Mouse (Mus musculus) MEL (cell line): ENCODE results near the gene Copz1. TPM values are rescaled to one million over a fixed set of nuclear protein-coding genes. Genes with fewer than 3 reads are reported as not detected.

Source experiments
- DNase-seq: peaks from one replicate; pipeline ENCODE4 v3.0.0; 2011; ENCODE audit warnings: low read depth, low spot score
- H3K27ac ChIP-seq: 2 replicates; pipeline ENCODE4 v1.5.1; 2012; ENCODE audit warnings: low read depth, mild to moderate bottlenecking, control low read depth, low read length, moderate library complexity; ENCODE audit not compliant: control insufficient read depth
- H3K27me3 ChIP-seq, 2 experiments: fragments of 150-350 bp in 1 of 2; sonication (generic) in 1 of 2; 2 replicates each; pipeline ENCODE4 v1.6.1; 2012; ENCODE audit warnings: low read length in 2 of 2, mild to moderate bottlenecking in 2 of 2, improper control_type of control experiment in 1 of 2, moderate library complexity in 1 of 2; ENCODE audit not compliant: insufficient read depth in 2 of 2, control insufficient read depth in 1 of 2
- H3K36me3 ChIP-seq, 2 experiments: 2 replicates each; pipeline ENCODE4 v1.6.1; 2012 to 2014; ENCODE audit warnings: low read length in 2 of 2, improper control_type of control experiment in 1 of 2, inconsistent platforms in 1 of 2, mild to moderate bottlenecking in 1 of 2; ENCODE audit not compliant: insufficient read depth in 2 of 2, control insufficient read depth in 1 of 2
- H3K4me1 ChIP-seq, 2 experiments: fragments of 150-350 bp in 1 of 2; sonication (generic) in 1 of 2; 2 replicates each; pipeline ENCODE4 v1.6.1; 2012; ENCODE audit warnings: low read length in 2 of 2, improper control_type of control experiment in 1 of 2, mild to moderate bottlenecking in 1 of 2; ENCODE audit not compliant: insufficient read depth in 2 of 2, control insufficient read depth in 1 of 2
- H3K4me3 ChIP-seq, 2 experiments: fragments of 150-350 bp in 1 of 2; sonication (generic) in 1 of 2; 2 replicates each; pipeline ENCODE4 v1.5.1; 2012; ENCODE audit warnings: low read depth in 2 of 2, low read length in 2 of 2, mild to moderate bottlenecking in 2 of 2, moderate library complexity in 2 of 2, control low read depth in 1 of 2, improper control_type of control experiment in 1 of 2; ENCODE audit not compliant: control insufficient read depth in 1 of 2, insufficient read depth in 1 of 2
- H3K79me2 ChIP-seq: 2 replicates; pipeline ENCODE4 v1.6.1; 2012; ENCODE audit warnings: mild to moderate bottlenecking, low read length, moderate library complexity; ENCODE audit not compliant: control insufficient read depth, poor library complexity, insufficient read depth
- H3K9ac ChIP-seq: 2 replicates; pipeline ENCODE4 v1.6.1; 2012; ENCODE audit warnings: low read depth, mild to moderate bottlenecking, control low read depth, low read length, moderate library complexity; ENCODE audit not compliant: control insufficient read depth, poor library complexity, severe bottlenecking
- H3K9me3 ChIP-seq: fragments of 150-350 bp; sonication (generic); replicated peaks from 2 replicates; pipeline ENCODE4 v1.6.1; 2012; ENCODE audit warnings: mild to moderate bottlenecking, low read length, improper control_type of control experiment, moderate library complexity; ENCODE audit not compliant: insufficient read depth
- BHLHE40 ChIP-seq: IDR thresholded peaks from 2 replicates; pipeline ENCODE4 v1.6.1; 2012; ENCODE audit warnings: low read depth, mild to moderate bottlenecking, inconsistent platforms, low read length, improper control_type of control experiment, borderline replicate concordance
- CHD1 ChIP-seq: IDR thresholded peaks from 2 replicates; pipeline ENCODE4 v1.6.1; 2012; ENCODE audit warnings: low read depth, mild to moderate bottlenecking, inconsistent platforms, low read length, improper control_type of control experiment
- CHD2 ChIP-seq: IDR thresholded peaks from 2 replicates; pipeline ENCODE4 v1.6.1; 2011; ENCODE audit warnings: low read length, improper control_type of control experiment
- ETS1 ChIP-seq: IDR thresholded peaks from 2 replicates; pipeline ENCODE4 v1.6.1; 2012; ENCODE audit warnings: low read depth, mild to moderate bottlenecking, inconsistent platforms, low read length, improper control_type of control experiment, moderate library complexity
- GABPA ChIP-seq: IDR thresholded peaks from 2 replicates; pipeline ENCODE4 v1.6.1; 2012; ENCODE audit warnings: low read depth, mild to moderate bottlenecking, inconsistent platforms, low read length, improper control_type of control experiment, moderate library complexity
- GATA1 ChIP-seq: IDR thresholded peaks from 2 replicates; pipeline ENCODE4 v1.6.1; 2011; ENCODE audit warnings: low read depth, low read length, improper control_type of control experiment
- HCFC1 ChIP-seq: IDR thresholded peaks from 2 replicates; pipeline ENCODE4 v1.6.1; 2012; ENCODE audit warnings: low read depth, mild to moderate bottlenecking, inconsistent platforms, low read length, improper control_type of control experiment, moderate library complexity
- JUND ChIP-seq: IDR thresholded peaks from 2 replicates; pipeline ENCODE4 v1.6.1; 2011; ENCODE audit warnings: low read depth, mild to moderate bottlenecking, improper control_type of control experiment, low read length
- MAFK ChIP-seq: IDR thresholded peaks from 2 replicates; pipeline ENCODE4 v1.6.1; 2011; ENCODE audit warnings: low read depth, mild to moderate bottlenecking, low read length, improper control_type of control experiment, borderline replicate concordance
- MAX ChIP-seq: IDR thresholded peaks from 2 replicates; pipeline ENCODE4 v1.6.1; 2011; ENCODE audit warnings: low read length, improper control_type of control experiment
- MEF2A ChIP-seq: IDR thresholded peaks from 2 replicates; pipeline ENCODE4 v1.6.1; 2014; ENCODE audit warnings: low read depth, mild to moderate bottlenecking, inconsistent platforms, low read length, improper control_type of control experiment; ENCODE audit not compliant: poor library complexity, insufficient replicate concordance, severe bottlenecking; ENCODE audit errors: extremely low read depth
- MXI1 ChIP-seq: IDR thresholded peaks from 2 replicates; pipeline ENCODE4 v1.6.1; 2011; ENCODE audit warnings: mild to moderate bottlenecking, low read depth, low read length, improper control_type of control experiment
- MYB ChIP-seq: IDR thresholded peaks from 2 replicates; pipeline ENCODE4 v1.6.1; 2011; ENCODE audit warnings: mild to moderate bottlenecking, low read depth, low read length, improper control_type of control experiment
- POLR2A ChIP-seq, 2 experiments: IDR thresholded peaks; 2 replicates each; pipeline ENCODE4 v1.6.1; 2011 to 2012; ENCODE audit warnings: low read length in 2 of 2, mild to moderate bottlenecking in 2 of 2, control low read depth in 1 of 2, improper control_type of control experiment in 1 of 2, low read depth in 1 of 2, moderate library complexity in 1 of 2; ENCODE audit not compliant: control insufficient read depth in 1 of 2, insufficient read depth in 1 of 2, poor library complexity in 1 of 2
- SMC3 ChIP-seq: IDR thresholded peaks from 2 replicates; pipeline ENCODE4 v1.6.1; 2011; ENCODE audit warnings: low read depth, low read length, improper control_type of control experiment
- TAL1 ChIP-seq: IDR thresholded peaks from 2 replicates; pipeline ENCODE4 v1.6.1; 2012; ENCODE audit warnings: mild to moderate bottlenecking, inconsistent platforms, low read length, moderate library complexity, mixed read lengths
- TCF12 ChIP-seq: IDR thresholded peaks from 2 replicates; pipeline ENCODE4 v1.6.1; 2014; ENCODE audit warnings: low read depth, mild to moderate bottlenecking, inconsistent platforms, low read length, improper control_type of control experiment, moderate library complexity
- UBTF ChIP-seq: IDR thresholded peaks from 2 replicates; pipeline ENCODE4 v1.6.1; 2012; ENCODE audit warnings: low read depth, mild to moderate bottlenecking, inconsistent platforms, low read length, improper control_type of control experiment, moderate library complexity, borderline replicate concordance; ENCODE audit not compliant: insufficient read depth
- ZKSCAN1 ChIP-seq: IDR thresholded peaks from 2 replicates; pipeline ENCODE4 v1.6.1; 2012; ENCODE audit warnings: low read depth, mild to moderate bottlenecking, inconsistent platforms, low read length, improper control_type of control experiment, moderate library complexity
- ZMIZ1 ChIP-seq: IDR thresholded peaks from 2 replicates; pipeline ENCODE4 v1.6.1; 2012; ENCODE audit warnings: low read depth, mild to moderate bottlenecking, inconsistent platforms, low read length, improper control_type of control experiment, moderate library complexity
- ZNF384 ChIP-seq: IDR thresholded peaks from 2 replicates; pipeline ENCODE4 v1.6.1; 2012; ENCODE audit warnings: low read depth, mild to moderate bottlenecking, inconsistent platforms, low read length, improper control_type of control experiment
- polyA plus RNA-seq, 2 experiments: library from polyadenylated mRNA; stranded (reverse) in 1 of 2; unstranded in 1 of 2; fragments of >175 nt in 1 of 2; fragments of >200 nt in 1 of 2; gene quantifications; 2 replicates each; pipeline versions ENCODE4 v1.2.1 to v1.2.4; 2012; ENCODE audit warnings: low replicate concordance in 2 of 2, low read depth in 1 of 2; ENCODE audit not compliant: insufficient read length in 2 of 2, insufficient read depth in 1 of 2, missing spikeins in 1 of 2
- total RNA-seq: library from RNA; depleted of rRNA; stranded (reverse); fragments of 300-350 nt; gene quantifications from 2 replicates; pipeline ENCODE4 v1.2.3, GENCODE M21; 2012

The Copz1 gene
- total and polyA plus RNA-seq, 3 experiments: 46.7 to 822 (median 117) TPM

- Histone ChIP-seq H3K36me3 (no peaks in the 10 kb centered on the region; a peak in 1 of 4 replicates), H3K9me3 (no peaks in the 10 kb centered on the region), H3K4me1 (no peaks in the 10 kb centered on the region), H3K27ac (no peak overlapping the region), H3K9ac (no peak overlapping the region), H3K79me2 (no peaks in the 10 kb centered on the region), H3K27me3 (no peaks in the 10 kb centered on the region), H3K4me3 (no peak overlapping the region)
- no peak for DNase-seq
- TF ChIP-seq CHD2: no peak
Observed at GRCm38 (mm10) chr15:103315979-103316776, 43.7 kb downstream of the Copz1 start.

GRCm38 (mm10) chr15:103317120-103317519 is 44.6 kb downstream of the Copz1 start:
- no peak for DNase-seq
- no peak overlapping the region for H3K4me3 ChIP-seq
- no peaks in the 10 kb centered on the region; a peak in 1 of 4 replicates for H3K36me3 ChIP-seq
- H3K27ac ChIP-seq: no peak overlapping the region
- H3K9me3 ChIP-seq: no peaks in the 10 kb centered on the region
- no peaks in the 10 kb centered on the region for H3K4me1 ChIP-seq
- no peaks in the 10 kb centered on the region for H3K27me3 ChIP-seq
- H3K79me2 ChIP-seq: no peaks in the 10 kb centered on the region
- no peak overlapping the region for H3K9ac ChIP-seq
- no peak for TF ChIP-seq GABPA
- TF ChIP-seq ZMIZ1: no peak

DNA sequence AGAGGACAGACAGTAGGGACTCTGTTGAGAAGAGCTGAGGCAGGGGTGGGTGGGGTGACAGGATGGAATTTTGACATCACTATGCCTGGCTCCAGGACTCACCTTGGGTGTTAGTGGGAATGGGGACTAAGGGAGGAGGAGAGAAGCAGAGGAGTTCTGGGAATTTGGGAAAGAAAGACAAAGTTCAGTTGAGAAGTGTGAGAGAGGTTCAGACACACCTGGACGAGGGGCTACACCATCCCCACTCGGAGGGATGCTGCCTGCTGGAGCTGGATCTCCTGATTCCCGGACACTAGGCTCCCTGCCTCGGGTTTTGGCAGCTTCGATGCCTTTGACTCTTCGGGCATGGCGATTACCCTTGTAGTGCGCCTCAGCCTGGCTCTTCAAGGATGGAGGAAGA is 45.2 kb downstream of the Copz1 start:
- Histone ChIP-seq H3K4me3 (no peak overlapping the region), H3K27ac (no peak overlapping the region), H3K9me3 (no peaks in the 10 kb centered on the region), H3K79me2 (no peaks in the 10 kb centered on the region), H3K4me1 (no peaks in the 10 kb centered on the region), H3K27me3 (no peaks in the 10 kb centered on the region), H3K9ac (no peak overlapping the region), H3K36me3 (no peaks in the 10 kb centered on the region; a peak in 1 of 4 replicates)
- no peak for DNase-seq
- TF ChIP-seq GATA1: no peak
- TF ChIP-seq GABPA: no peak
- no peak for TF ChIP-seq POLR2A (IDR thresholded peaks at IDR 0.05; ENCODE audit: control insufficient read depth in 1 of 2, insufficient read depth in 1 of 2, low read depth in 1 of 2, low read length in 2 of 2, poor library complexity in 1 of 2)
- TF ChIP-seq MYB: no peak
- no peak for TF ChIP-seq HCFC1
- TF ChIP-seq CHD1: no peak
- no peak for TF ChIP-seq UBTF
- TF ChIP-seq MAFK: no peak
- TF ChIP-seq MAX: no peak
- no peak for TF ChIP-seq ZKSCAN1
- no peak for TF ChIP-seq JUND
- no peak for TF ChIP-seq SMC3
- TF ChIP-seq ETS1: no peak
- TF ChIP-seq MEF2A: no peak
- TF ChIP-seq CHD2: no peak
- TF ChIP-seq TAL1: no peak
- TF ChIP-seq TCF12: no peak
- no peak for TF ChIP-seq ZNF384
- TF ChIP-seq MXI1: no peak
- TF ChIP-seq BHLHE40: no peak
